ENCODE assay signal across 19 mouse cellular contexts in genomic region chr10:42038571-42038970, GRCm38 (mm10). TPM values are rescaled to one million over a fixed set of nuclear protein-coding genes. Genes with fewer than 3 reads are reported as not detected.
DNase-seq lines count a peak whose midpoint lies in the region; ATAC-seq lines count a peak whose summit lies in the region.
"Had no signal": no experiment of that assay in that cellular context is flagged by ENCODE, and none has a peak within 500 bp of the region (broad histone marks: within the 10 kb centered on the region; RNA-seq: fewer than 3 reads in every experiment).

No protein-coding gene starts in this region.

- ATAC-seq in heart, embryonic 15.5 days (replicated peaks; ENCODE audit: insufficient number of reproducible peaks, insufficient read depth, low FRiP score, low read depth): 0 out of 2 replicates have a peak, but pooled peaks have one; percentile 14
- no peak for ATAC-seq in liver, embryonic 11.5 days (replicated peaks; ENCODE audit: low FRiP score)
- ATAC-seq in monocyte, adult 5-6 weeks (replicated peaks; ENCODE audit: insufficient number of reproducible peaks, low FRiP score, low TSS enrichment, poor library complexity, severe bottlenecking): no peak
- ATAC-seq: forebrain, embryonic 16.5 days; midbrain, embryonic 13.5 days had no signal

- 0 out of 2 replicates have a peak, but pooled peaks cover 5% of the 10 kb centered on the region for H3K27me3 ChIP-seq in heart, embryonic 15.5 days
- no peaks in the 10 kb centered on the region for H3K27me3 ChIP-seq in liver, embryonic 11.5 days (replicated peaks; ENCODE audit: control insufficient read depth, insufficient read depth, low read length)
- H3K27me3 ChIP-seq: hindbrain, embryonic 15.5 days; midbrain, embryonic 13.5 days had no signal

- no peak overlapping the region for H3K27ac ChIP-seq in heart, embryonic 15.5 days
- no peak overlapping the region for H3K27ac ChIP-seq in liver, embryonic 11.5 days (ENCODE audit: low read depth, low read length)
- H3K27ac ChIP-seq: hindbrain, embryonic 15.5 days; left cerebral cortex, adult 2 months; midbrain, embryonic 13.5 days; stomach, postnatal 0 days had no signal

- H3K4me1 ChIP-seq in heart, embryonic 15.5 days (replicated peaks): peaks cover 24% of the 10 kb centered on the region
- H3K4me1 ChIP-seq in liver, embryonic 11.5 days (replicated peaks; ENCODE audit: control insufficient read depth, insufficient read depth, low read length): peaks cover 2% of the 10 kb centered on the region; the same call in 1 of the 2 replicates
- H3K4me1 ChIP-seq: hindbrain, embryonic 15.5 days; midbrain, embryonic 13.5 days had no signal

- DNase-seq in heart, adult 18-20 months: no peak
- peak; percentile 55 for DNase-seq in adrenal gland, postnatal 14 days
- peak; percentile 27 for DNase-seq in embryo, embryonic 9.5 days (ENCODE audit: extremely low spot score)
- peak; percentile 41 to 65 for DNase-seq in kidney, postnatal 25 days
- no peak for DNase-seq in liver, embryonic 11.5 days (ENCODE audit: low spot score)
- DNase-seq: cerebellum, adult 18-20 months; gastrocnemius, postnatal 14 days; liver; lung, adult 2 months; lung, postnatal 4 days; thymus, postnatal 25 days had no signal

- H3K36me3 ChIP-seq in heart, embryonic 15.5 days: no peaks in the 10 kb centered on the region
- H3K36me3 ChIP-seq in liver, embryonic 11.5 days (ENCODE audit: control insufficient read depth, insufficient read depth, low read length): no peaks in the 10 kb centered on the region
- H3K36me3 ChIP-seq: hindbrain, embryonic 15.5 days; midbrain, embryonic 13.5 days had no signal

- H3K9ac ChIP-seq in heart, embryonic 15.5 days: no peak overlapping the region
- no peak overlapping the region for H3K9ac ChIP-seq in liver, embryonic 11.5 days (ENCODE audit: low read depth, low read length)
- H3K9ac ChIP-seq: hindbrain, embryonic 15.5 days; midbrain, embryonic 13.5 days had no signal

- 30% methylated on average over 10 of the region's 10 CpGs for WGBS in heart, embryonic 15.5 days
- WGBS in liver, embryonic 11.5 days: 47% methylated on average over 10 of the region's 10 CpGs

- no peak overlapping the region for H3K4me2 ChIP-seq in heart, embryonic 15.5 days
- no peak overlapping the region for H3K4me2 ChIP-seq in liver, embryonic 11.5 days
- H3K4me2 ChIP-seq: hindbrain, embryonic 15.5 days; midbrain, embryonic 13.5 days had no signal

- no peak overlapping the region for H3K4me3 ChIP-seq in heart, embryonic 15.5 days
- H3K4me3 ChIP-seq in liver, embryonic 11.5 days (ENCODE audit: low read depth, low read length): no peak overlapping the region
- H3K4me3 ChIP-seq: erythroblast, embryonic 14.5 days; hindbrain, embryonic 15.5 days; left cerebral cortex, adult 2 months; midbrain, embryonic 13.5 days had no signal

- no peaks in the 10 kb centered on the region for H3K9me3 ChIP-seq in heart, embryonic 15.5 days (replicated peaks)
- H3K9me3 ChIP-seq in liver, embryonic 11.5 days (ENCODE audit: control insufficient read depth, low read length): no peaks in the 10 kb centered on the region
- H3K9me3 ChIP-seq: hindbrain, embryonic 15.5 days; midbrain, embryonic 13.5 days had no signal

RNA-seq across cellular contexts. Expression of gene Armc2, which starts 20.3 kb away (rescaled TPM):
- polyA plus RNA-seq in heart, embryonic 15.5 days (2015; fragmentation: Nextera tagmentation; extraction: Ambion mirVana): 2.3 and 2.4 TPM in 2 replicates
- total RNA-seq in heart, adult 18-20 months (2021): 10 to 100 TPM; 18.4 to 22.6 TPM
- 0.74 and 1.4 TPM in 2 replicates for total RNA-seq in adrenal gland, postnatal 14 days (2021)
- polyA plus RNA-seq in liver, embryonic 11.5 days (2014; fragmentation: Nextera tagmentation; extraction: Ambion mirVana): 0.39 and 1.0 TPM in 2 replicates
- 1.3 to 4.9 TPM in 2 of 3 replicates, not detected in the other for total RNA-seq in monocyte, adult 5-6 weeks (2017)
- polyA plus RNA-seq: erythroblast, embryonic 14.5 days had no signal

Comparison
In these comparisons a context has a peak if more than half of its experiments do, and no peak if none do; other contexts are left out.
1. DNase-seq: peak in adrenal gland, postnatal 14 days (single experiment), embryo, embryonic 9.5 days (single experiment) and kidney, postnatal 25 days (2 of 2); none in heart, adult 18-20 months (0 of 2) and liver, embryonic 11.5 days (single experiment).